8 mouse cellular contexts compared by ENCODE assay signal in the genomic region with DNA sequence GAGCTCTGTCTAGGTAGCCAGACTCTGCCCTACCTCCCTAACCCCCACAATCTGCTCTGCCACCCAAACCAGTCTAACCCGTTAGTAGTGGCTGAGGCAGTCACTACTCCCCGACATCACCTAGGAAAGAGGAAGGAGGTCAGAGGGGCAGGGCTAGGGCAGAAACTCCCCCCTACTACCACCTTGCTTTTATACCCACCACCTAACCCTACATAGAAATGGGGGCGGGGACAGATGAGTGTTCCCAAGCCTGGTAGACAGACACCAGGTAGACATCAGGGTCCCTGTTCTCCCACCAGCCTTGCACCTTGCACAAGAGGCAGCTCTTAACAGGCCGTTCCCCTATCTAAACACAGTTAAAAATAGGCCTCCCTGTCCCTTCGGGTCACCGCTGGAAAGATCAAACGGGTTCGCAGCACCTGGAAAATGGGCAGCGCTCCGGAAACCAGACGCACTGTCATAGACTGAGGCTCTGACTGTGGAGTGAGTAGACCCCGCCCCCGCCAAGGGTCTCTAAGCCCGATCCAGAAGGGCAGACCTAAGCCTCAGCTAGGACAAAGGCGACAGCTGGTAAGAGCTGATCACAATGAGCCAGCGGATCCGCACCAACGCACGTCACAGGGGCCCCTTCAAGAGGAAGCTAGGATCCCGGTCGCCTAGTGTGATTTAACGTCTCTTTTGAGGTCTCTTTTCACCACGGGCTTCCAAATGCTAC. TPM values are rescaled to one million over a fixed set of nuclear protein-coding genes. Genes with fewer than 3 reads are reported as not detected.
A peak's percentile ranks its signal among the peaks of the same experiment; 100 is the strongest.
DNase-seq lines count a peak whose midpoint lies in the region; ATAC-seq and TF ChIP-seq lines count a peak whose summit lies in the region.

No protein-coding gene starts in this region.

- no peak for TF ChIP-seq CTCF in cerebellum, adult 2 months (IDR thresholded peaks at IDR 0.05; ENCODE audit: borderline replicate concordance, insufficient read depth, low read depth, low read length)
- no peak for TF ChIP-seq CTCF in bone marrow, adult 2 months (IDR thresholded peaks at IDR 0.05; ENCODE audit: control insufficient read depth, insufficient read depth, low read length)

- no peak overlapping the region for H3K27ac ChIP-seq in cerebellum, adult 2 months (ENCODE audit: insufficient read depth, low read length)
- peak overlapping the region; percentile 67 for H3K27ac ChIP-seq in bone marrow, adult 2 months (ENCODE audit: control insufficient read depth, insufficient read depth, low read depth, low read length, poor library complexity)
- peak overlapping the region; percentile 1; the same call in 1 of the 2 replicates for H3K27ac ChIP-seq in heart, embryonic 16.5 days (ENCODE audit: low read length)
- peak overlapping the region; percentile 41; the same call in 1 of the 2 replicates for H3K27ac ChIP-seq in liver, embryonic 15.5 days (replicated peaks)

- H3K27me3 ChIP-seq in cerebellum, adult 2 months (ENCODE audit: control insufficient read depth, insufficient read depth, low read length) = no peaks in the 10 kb centered on the region
- peaks cover 14% of the 10 kb centered on the region for H3K27me3 ChIP-seq in heart, embryonic 16.5 days (ENCODE audit: control insufficient read depth, insufficient read depth, low read length)
- peaks cover 38% of the 10 kb centered on the region for H3K27me3 ChIP-seq in liver, embryonic 15.5 days

- peaks cover 29% of the 10 kb centered on the region for H3K4me1 ChIP-seq in cerebellum, adult 2 months (ENCODE audit: control insufficient read depth, insufficient read depth, low read length)
- H3K4me1 ChIP-seq in bone marrow, adult 2 months (ENCODE audit: control insufficient read depth, insufficient read depth, low read length) = peaks cover 7% of the 10 kb centered on the region; the same call in 1 of the 2 replicates
- peaks cover 30% of the 10 kb centered on the region for H3K4me1 ChIP-seq in heart, embryonic 16.5 days (ENCODE audit: control insufficient read depth, insufficient read depth, low read length)
- H3K4me1 ChIP-seq in liver, embryonic 15.5 days (replicated peaks) = peaks cover 76% of the 10 kb centered on the region

- no peak for ATAC-seq in heart, embryonic 16.5 days (replicated peaks; ENCODE audit: extremely low read depth, insufficient read depth, low FRiP score)
- peak; percentile 8 for ATAC-seq in liver, embryonic 15.5 days (ENCODE audit: insufficient read depth)

- TF ChIP-seq POLR2A in cerebellum, adult 2 months (IDR thresholded peaks at IDR 0.05; ENCODE audit: borderline replicate concordance, insufficient read depth, low read length) = no peak
- no peak for TF ChIP-seq POLR2A in bone marrow, adult 2 months (IDR thresholded peaks at IDR 0.05; ENCODE audit: borderline replicate concordance, control insufficient read depth, low read depth, low read length)

- H3K36me3 ChIP-seq in heart, embryonic 16.5 days (ENCODE audit: control insufficient read depth, insufficient read depth) = peaks cover 3% of the 10 kb centered on the region; the same call in 1 of the 2 replicates
- H3K36me3 ChIP-seq in liver, embryonic 15.5 days (replicated peaks) = peaks cover 28% of the 10 kb centered on the region

- H3K9me3 ChIP-seq in heart, embryonic 16.5 days (replicated peaks; ENCODE audit: control insufficient read depth, low read length) = no peaks in the 10 kb centered on the region
- no peaks in the 10 kb centered on the region for H3K9me3 ChIP-seq in liver, embryonic 15.5 days (replicated peaks)

- WGBS in cerebellum, adult 2 months = 53% methylated on average over 23 of the region's 23 CpGs
- 1% methylated on average over 23 of the region's 23 CpGs for WGBS in bone marrow, adult 2 months
- WGBS in heart, embryonic 16.5 days = 16% methylated on average over 23 of the region's 23 CpGs
- WGBS in liver, embryonic 15.5 days (ENCODE audit: insufficient replicate concordance) = 6% methylated on average over 23 of the region's 23 CpGs

- DNase-seq in cerebellum, adult 2 months = no peak
- DNase-seq in cerebellum, adult 18-20 months = no peak
- DNase-seq in neural tube, embryonic 10.5 days (ENCODE audit: extremely low spot score, low spot score) = peak; percentile 67
- no peak for DNase-seq in ovary, postnatal 14 days (ENCODE audit: low spot score)
- DNase-seq in adrenal gland, adult 2 months = no peak

- peak overlapping the region; percentile 43 for H3K9ac ChIP-seq in heart, embryonic 16.5 days (ENCODE audit: low read length)
- no peak overlapping the region for H3K9ac ChIP-seq in liver, embryonic 15.5 days

- peak overlapping the region; percentile 32 for H3K4me3 ChIP-seq in cerebellum, adult 2 months (replicated peaks; ENCODE audit: insufficient read depth, low read depth, low read length)
- H3K4me3 ChIP-seq in bone marrow, adult 2 months (replicated peaks; ENCODE audit: control insufficient read depth, low read depth, low read length) = peak overlapping the region; percentile 51
- peak overlapping the region; percentile 44 for H3K4me3 ChIP-seq in heart, embryonic 16.5 days (ENCODE audit: low read length)
- H3K4me3 ChIP-seq in liver, embryonic 15.5 days (replicated peaks) = peak overlapping the region; percentile 35

- peak overlapping the region; percentile 62 for H3K4me2 ChIP-seq in heart, embryonic 16.5 days (ENCODE audit: low read depth, low read length)
- H3K4me2 ChIP-seq in liver, embryonic 15.5 days = peak overlapping the region; percentile 61

RNA-seq across cellular contexts. Expression of a gene that starts 7.0 kb away (rescaled TPM):
- 8.3 and 8.9 TPM in 2 replicates for polyA plus RNA-seq in cerebellum, adult 2 months (2012; rRNA removed)
- polyA plus RNA-seq in bone marrow, adult 2 months (2011; ENCODE audit: insufficient read depth, insufficient read length, low replicate concordance, missing spikeins) = 3.0 and 13.0 TPM in 2 replicates
- polyA plus RNA-seq in heart, embryonic 16.5 days (2015; fragmentation: Nextera tagmentation; extraction: Ambion mirVana) = 10.9 and 12.3 TPM in 2 replicates
- 9.8 and 10.1 TPM in 2 replicates for polyA plus RNA-seq in liver, embryonic 15.5 days (2015; fragmentation: Nextera tagmentation; extraction: Ambion mirVana)
- 10 to 100 TPM in 1 of 2 experiments, 1 to 10 TPM in 1; 8.5 to 11.3 TPM for total RNA-seq in adrenal gland, adult 2 months (2021)
- polyA plus RNA-seq in adrenal gland, adult 2 months (2012; rRNA removed) = 24.1 and 24.6 TPM in 2 replicates

RNA-seq across cellular contexts. Expression of a gene that starts 23.3 kb away (rescaled TPM):
- 2.1 and 2.6 TPM in 2 replicates for polyA plus RNA-seq in cerebellum, adult 2 months (2012; rRNA removed)
- polyA plus RNA-seq in bone marrow, adult 2 months (2011; ENCODE audit: insufficient read depth, insufficient read length, low replicate concordance, missing spikeins) = 0.77 and 2.6 TPM in 2 replicates
- 1.1 TPM in 2 replicates for polyA plus RNA-seq in heart, embryonic 16.5 days (2015; fragmentation: Nextera tagmentation; extraction: Ambion mirVana)
- polyA plus RNA-seq in liver, embryonic 15.5 days (2015; fragmentation: Nextera tagmentation; extraction: Ambion mirVana) = 1.1 and 1.3 TPM in 2 replicates
- 1 to 10 TPM; 3.1 to 5.4 TPM for total RNA-seq in adrenal gland, adult 2 months (2021)
- polyA plus RNA-seq in adrenal gland, adult 2 months (2012; rRNA removed) = 5.7 and 6.9 TPM in 2 replicates
